Mouse (Mus musculus): Measurements from ENCODE around the gene Mical2. TPM values are rescaled to one million over a fixed set of nuclear protein-coding genes. Genes with fewer than 3 reads are reported as not detected.

Mical2 gene
- total RNA-seq (2023): 1.3 TPM

GRCm38 (mm10) chr7:112225615-112226262, at the start of gene Mical2:
Mical2 (plus strand) TSS chr7:112225856.

GRCm38 (mm10) chr7:112427357-112428157, 201.9 kb downstream of the Mical2 start, which contains the start of gene Parva:
Parva (plus strand) TSS chr7:112427505.

Other genes starting within 250 kb of the Mical2 start
- 66.7 TPM for gene Usp47, start 202.4 kb upstream of the Mical2 start, total RNA-seq (2023)
- not detected for gene Dkk3, start 66.8 kb upstream of the Mical2 start, total RNA-seq (2023)
- not detected for gene Parva, start 201.6 kb downstream of the Mical2 start, total RNA-seq (2023)